Mouse (Mus musculus): ENCODE results near the gene Gm4070.
"Not testable (repeated sequence)": the region's sequence is repeated elsewhere in the genome, so short reads cannot be mapped to it uniquely, and the experiment has no call there.

Gm4070 gene

GRCm38 (mm10) chr7:105953812-105954211, at the start of gene Gm4070:
Gene Gm4070, minus strand, starts transcription at chr7:105953967.
- not testable (repeated sequence) for DNase-seq (ENCODE audit: low read depth, low spot score)

GRCm38 (mm10) chr7:105954540-105954939, 773 bp upstream of the Gm4070 start:
- DNase-seq (ENCODE audit: low read depth, low spot score) = not testable (repeated sequence)

DNA sequence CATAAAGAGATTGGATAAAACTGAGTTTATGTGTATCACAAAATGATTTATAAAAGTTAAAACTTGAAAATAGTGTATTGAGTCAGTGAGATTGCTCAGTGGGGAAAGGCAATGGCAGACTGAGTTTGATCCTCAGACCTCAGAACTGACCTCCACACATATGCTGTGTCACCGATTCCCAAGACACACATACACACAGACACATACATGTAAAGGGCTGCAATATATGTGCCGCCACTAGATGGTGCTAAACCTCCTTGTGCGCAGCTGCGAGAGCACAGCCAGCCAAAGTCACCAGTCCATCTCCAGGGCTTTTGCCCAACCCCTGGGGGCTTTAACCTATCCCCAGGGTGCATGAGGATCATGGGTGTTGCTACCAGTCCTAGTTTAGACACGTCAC, 1.4 kb downstream of the Gm4070 start:
- not testable (repeated sequence) for DNase-seq (ENCODE audit: low read depth, low spot score)

DNA sequence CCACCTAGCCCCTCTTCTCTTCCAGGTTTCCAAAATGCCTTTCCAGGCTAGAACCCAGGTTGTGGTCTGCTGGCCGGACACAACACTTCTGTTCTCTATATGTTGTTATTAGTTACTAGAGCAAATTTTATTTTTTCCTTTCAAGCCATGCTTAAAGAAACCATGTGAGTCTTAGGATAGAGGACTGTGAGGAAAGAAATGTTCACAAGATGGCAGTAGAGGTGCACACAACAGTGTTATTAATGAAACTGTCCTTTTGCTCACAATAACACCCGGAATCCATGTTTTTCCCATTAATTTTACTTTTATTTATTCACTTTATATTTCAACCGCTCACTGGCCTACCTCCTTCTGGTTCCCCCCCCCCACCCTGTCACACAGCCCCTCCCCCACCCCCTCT, 8.5 kb downstream of the Gm4070 start:
- DNase-seq (ENCODE audit: low read depth, low spot score) = not testable (repeated sequence)

- DNase-seq (ENCODE audit: low read depth, low spot score) = not testable (repeated sequence)
Measured at GRCm38 (mm10) chr7:105932132-105932531, 21.6 kb downstream of the Gm4070 start.

GRCm38 (mm10) chr7:105883588-105884336, 70.0 kb downstream of the Gm4070 start:
- not testable (repeated sequence) for DNase-seq (ENCODE audit: low read depth, low spot score)

- not testable (repeated sequence) for DNase-seq (ENCODE audit: low read depth, low spot score)
Measured at GRCm38 (mm10) chr7:105879717-105880484, 73.9 kb downstream of the Gm4070 start.

GRCm38 (mm10) chr7:105855718-105856560, 97.8 kb downstream of the Gm4070 start:
- DNase-seq (ENCODE audit: low read depth, low spot score) = not testable (repeated sequence)
